Mouse (Mus musculus) leukemia stem cell, adult 10-12 weeks (primary cell): Measurements from ENCODE around the gene Nphs2. TPM values are rescaled to one million over a fixed set of nuclear protein-coding genes. Genes with fewer than 3 reads are reported as not detected.

ENCODE experiments used
- polyA plus RNA-seq: library from polyadenylated mRNA; stranded (reverse); fragments of >175 nt; gene quantifications from 2 replicates; pipeline ENCODE4 v1.2.3, GENCODE M21; 2012; ENCODE audit warnings: low replicate concordance

Nphs2 gene
- polyA plus RNA-seq, result not detected in 2 replicates

GRCm38 (mm10) chr1:156310630-156311029 lies at the start of gene Nphs2:
Nphs2 (plus strand) TSS chr1:156310727.

GRCm38 (mm10) chr1:156302911-156303749 lies 7.4 kb upstream of the Nphs2 start, which contains the start of gene Tdrd5:
Tdrd5 (minus strand) TSS chr1:156303664.

GRCm38 (mm10) chr1:156365740-156366139 lies 55.2 kb downstream of the Nphs2 start, which contains the start of gene Gm2000:
Gm2000 (plus strand) TSS chr1:156366040.

Other genes with a start within 250 kb of the Nphs2 start
- gene Fam163a, start 105.7 kb upstream of the Nphs2 start, polyA plus RNA-seq, result 0.06 TPM in 1 of 2 replicates, not detected in the other
- gene Tdrd5, start 7.1 kb upstream of the Nphs2 start, polyA plus RNA-seq, result 0.05 TPM in 1 of 2 replicates, not detected in the other
- gene Gm2000, start 55.3 kb downstream of the Nphs2 start, polyA plus RNA-seq, result 136 and 391 TPM in 2 replicates
- gene Axdnd1, start 110.4 kb downstream of the Nphs2 start, polyA plus RNA-seq, result not detected in 2 replicates
- 7.9 TPM in 2 replicates for gene Soat1, start 163.6 kb downstream of the Nphs2 start, polyA plus RNA-seq
- 0.34 and 1.8 TPM in 2 replicates for gene Gm10031, start 213.3 kb downstream of the Nphs2 start, polyA plus RNA-seq
- gene Abl2, start 248.1 kb downstream of the Nphs2 start, polyA plus RNA-seq, result 16.6 and 26.1 TPM in 2 replicates